Mouse (Mus musculus): ENCODE measurements around the gene Itgb3bp.

The Itgb3bp gene

DNA sequence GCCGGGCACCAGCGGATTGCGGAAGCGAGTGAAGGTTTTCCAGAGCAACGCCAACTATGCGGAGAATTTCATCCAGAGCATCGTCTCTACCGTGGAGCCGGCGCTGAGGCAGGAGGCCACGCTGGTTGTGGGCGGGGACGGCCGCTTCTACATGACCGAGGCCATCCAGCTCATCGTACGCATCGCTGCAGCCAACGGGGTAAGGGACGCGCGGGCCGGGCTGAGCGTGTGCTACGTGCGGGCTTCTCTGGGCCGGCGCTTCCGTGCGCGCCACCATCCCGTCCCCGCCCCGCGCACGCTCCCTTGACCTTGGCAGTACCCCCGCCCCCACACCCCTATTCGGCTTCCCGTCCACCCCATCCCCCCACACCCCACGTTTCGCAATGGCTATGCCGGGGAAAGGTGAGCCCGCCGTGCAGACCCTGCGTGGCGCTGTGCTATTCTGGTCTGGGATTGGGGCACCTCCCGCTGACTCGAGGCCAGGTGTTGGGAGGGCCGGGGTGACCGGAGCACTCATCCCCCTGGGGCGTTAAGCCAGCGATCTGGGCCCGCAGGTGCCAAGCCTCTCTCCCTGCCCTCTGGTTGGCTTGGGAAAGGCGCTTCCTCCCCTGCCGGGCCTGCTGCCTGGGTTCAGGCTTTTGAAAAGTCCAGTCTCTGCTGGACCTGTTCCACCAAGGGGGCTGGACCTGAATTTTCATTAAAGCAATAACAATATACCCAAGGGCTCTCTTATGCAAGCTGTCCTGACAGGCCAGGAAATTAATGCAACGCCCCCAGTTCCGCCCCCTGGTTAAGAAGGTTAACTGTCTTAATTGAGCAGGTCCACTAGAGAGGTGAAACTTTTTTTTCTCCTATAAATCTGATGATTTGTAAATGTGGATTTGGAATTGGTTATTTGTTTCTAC, at the start of gene Itgb3bp:
Itgb3bp (minus strand) TSS at position 201 of the 905 bp plus-strand sequence.
- DNase-seq: peak; percentile 83

DNA sequence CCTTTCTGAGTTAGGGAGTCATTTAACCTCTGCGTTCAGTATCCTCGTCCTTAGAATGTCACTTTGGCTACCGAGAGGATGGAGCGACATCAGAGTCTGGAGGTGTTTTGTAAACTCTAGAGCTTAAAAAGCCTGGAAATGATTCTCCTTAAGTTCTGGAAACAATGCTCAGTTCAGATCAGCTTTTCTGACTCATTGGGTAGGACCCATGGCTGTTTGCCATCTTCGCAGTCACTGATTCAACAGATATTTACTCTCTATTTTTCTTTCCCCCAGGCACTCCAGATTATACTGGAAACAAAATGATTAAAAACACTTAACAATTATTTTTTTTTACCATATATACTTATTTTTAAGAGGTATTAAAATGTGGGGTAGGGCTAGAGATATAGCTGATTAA, 49.7 kb upstream of the Itgb3bp start:
- DNase-seq: no peak

DNA sequence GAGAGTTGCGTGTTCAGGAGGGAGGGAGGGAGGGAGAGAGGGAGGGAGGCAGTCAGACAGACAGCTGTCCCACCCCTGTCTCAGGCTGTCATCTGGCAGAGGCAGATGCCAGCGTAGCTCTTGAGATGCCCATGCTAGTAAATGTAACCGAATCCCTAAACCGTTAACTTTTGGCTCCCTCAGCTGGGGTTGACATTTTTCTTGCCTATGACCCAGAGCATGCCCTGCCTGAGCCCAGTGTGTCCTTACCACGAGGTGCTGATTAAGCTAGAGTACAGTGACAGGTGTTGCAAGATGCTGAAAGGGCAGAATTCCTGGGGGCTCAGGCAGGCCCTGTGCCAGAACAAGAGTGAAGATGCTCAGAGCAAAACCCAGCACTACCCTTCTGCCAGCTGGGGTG, 44.8 kb upstream of the Itgb3bp start:
- no peak for DNase-seq

DNA sequence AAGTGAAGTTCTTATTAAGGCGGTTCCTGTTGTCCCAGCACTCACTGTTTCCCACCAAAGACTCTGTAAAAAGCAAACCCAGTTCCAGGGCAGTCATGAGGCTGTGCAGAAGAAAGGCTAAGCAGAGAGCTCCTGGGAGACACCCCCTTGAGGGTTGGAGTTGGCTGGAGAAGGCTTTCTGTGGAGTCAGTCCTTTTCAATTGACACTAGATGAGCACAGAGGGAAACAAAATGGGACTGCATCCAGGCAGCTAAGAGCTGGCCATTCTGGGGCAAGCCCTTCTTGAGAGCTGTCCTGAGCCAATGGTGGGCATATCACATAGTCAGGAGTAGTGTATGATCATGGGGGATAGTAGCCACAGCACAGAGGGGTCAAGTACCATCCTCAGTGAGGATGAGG, 44.3 kb upstream of the Itgb3bp start:
- peak; percentile 21 for DNase-seq

DNA sequence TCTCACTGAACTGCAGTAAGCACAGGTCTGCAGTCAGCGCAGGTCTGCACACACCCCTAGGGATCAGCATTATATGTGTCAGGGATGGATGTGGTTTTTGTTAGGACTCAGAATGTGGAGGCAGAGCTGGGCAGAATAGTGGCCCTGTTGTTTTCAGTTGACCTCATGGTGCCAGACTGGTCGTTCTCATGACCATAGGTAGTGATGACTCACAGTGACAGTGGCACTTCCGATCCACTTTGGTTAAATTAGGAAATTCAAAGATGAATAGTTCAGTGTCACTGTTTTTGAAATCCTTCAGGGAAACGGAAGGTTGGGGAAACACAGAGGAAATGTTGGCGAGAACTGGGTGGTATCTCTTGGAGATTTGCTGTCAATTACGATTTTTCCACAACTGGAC, 43.3 kb upstream of the Itgb3bp start:
- DNase-seq: no peak

DNA sequence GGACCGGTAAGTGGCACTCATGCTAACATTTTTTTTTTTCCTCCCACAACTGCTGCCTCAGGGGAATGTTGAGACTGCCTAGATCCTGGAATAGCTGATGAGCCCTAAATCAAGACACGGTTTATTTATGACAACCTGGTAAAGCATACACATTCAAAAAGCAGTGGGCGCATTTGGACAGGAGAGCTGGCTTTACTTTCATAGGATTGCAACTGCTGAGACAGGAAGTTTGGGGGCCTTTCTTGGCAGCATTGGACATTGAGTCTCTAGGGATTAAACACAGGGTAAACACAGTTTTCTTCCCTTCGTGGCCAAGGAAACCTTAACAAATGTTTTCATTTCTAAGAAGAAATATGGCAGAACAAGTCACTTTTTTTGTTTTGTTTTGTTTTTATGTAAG, 40.5 kb upstream of the Itgb3bp start:
- no peak for DNase-seq

DNA sequence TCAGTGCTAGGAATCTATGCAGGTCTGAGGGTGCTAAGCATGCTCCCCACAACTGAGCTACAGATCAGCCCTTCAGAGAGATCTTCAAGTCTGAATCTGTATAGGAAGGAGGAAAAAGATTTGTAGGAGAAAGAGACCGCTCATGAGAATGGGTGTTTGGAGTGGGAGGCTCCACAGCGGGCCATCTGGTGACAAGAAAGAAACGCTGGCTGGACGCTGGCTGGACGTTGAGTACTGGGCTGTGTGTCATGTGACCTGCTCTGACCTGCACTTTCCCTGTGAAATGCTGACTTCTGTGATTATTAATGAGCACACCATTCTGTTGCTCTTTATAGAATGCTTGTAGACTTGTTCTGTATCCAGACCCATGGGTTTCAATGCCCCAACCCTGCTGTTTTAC, 39.7 kb upstream of the Itgb3bp start:
- no peak for DNase-seq

DNA sequence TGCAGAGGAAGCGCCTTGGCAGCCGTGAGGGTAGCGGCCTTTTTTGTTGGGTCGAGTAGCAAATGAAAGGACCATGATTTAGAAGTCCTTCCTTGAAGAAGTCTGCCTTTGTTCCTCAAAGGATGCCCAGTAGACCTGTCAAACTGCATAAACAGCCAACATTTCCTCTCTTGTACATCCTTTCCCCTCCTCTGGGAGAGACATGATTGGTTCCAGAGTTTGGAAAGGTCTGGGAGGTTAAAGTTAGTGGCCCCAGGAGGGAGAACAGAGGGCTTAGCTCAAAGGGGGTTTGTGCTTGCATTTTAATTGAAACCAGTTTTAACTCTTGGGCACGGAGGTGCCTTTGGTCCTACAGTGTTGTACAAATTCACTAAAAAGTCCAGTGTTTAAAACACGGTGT, 36.9 kb upstream of the Itgb3bp start:
- no peak for DNase-seq

DNA sequence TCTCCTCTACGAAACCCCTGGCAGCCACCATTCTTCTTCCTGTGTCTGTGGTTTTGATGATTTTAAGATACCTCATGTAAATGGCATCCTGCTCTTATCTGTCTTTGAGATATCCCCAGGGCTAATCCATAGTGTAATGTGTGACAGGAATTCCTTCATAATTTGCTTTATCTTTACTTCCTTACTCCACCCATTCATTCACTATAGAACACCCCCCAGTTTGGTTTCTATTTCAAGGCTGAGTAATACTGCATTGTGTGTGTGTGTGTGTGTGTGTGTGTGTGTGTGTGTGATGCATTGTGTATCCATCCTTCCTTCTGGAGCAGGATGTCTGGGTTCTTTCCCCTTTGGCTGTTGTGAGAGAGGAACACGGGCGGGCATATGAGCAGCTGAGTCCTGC, 29.7 kb upstream of the Itgb3bp start:
- DNase-seq: no peak

DNA sequence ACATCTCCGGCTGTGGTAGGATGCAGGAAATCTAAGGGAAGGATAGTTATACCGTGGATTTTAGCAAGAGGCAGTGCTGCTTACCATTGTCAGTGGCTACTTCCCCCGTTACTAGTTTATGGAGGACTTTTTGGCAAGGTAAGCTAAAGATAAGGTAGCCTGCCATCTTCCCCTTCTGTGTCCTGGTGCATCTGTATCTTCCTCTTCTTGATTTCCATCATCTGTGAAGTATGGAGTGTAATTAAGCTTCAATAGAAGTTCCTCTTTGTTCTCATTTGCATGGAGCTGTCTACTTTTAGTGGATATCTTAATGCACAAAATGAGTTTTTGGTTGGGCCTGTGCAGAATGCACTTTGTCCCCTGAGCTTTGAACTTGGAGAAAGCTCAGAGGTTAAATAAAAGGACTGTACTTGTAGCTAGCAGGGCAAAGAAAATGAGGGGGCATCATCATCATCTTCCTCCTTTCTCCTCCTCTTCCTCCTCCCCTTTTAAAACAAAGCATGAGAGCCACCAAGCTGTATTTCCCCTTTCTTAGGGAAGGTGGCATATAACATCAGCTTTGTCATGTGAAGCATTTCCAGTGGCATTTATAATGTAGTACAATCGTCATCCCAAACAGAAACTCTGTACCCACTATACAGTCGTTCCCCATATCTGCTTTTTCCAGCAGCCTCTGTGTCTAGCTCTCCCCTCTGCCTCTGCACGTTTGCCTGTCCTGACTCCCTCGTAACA, 28.6 kb upstream of the Itgb3bp start:
- DNase-seq: no peak

DNA sequence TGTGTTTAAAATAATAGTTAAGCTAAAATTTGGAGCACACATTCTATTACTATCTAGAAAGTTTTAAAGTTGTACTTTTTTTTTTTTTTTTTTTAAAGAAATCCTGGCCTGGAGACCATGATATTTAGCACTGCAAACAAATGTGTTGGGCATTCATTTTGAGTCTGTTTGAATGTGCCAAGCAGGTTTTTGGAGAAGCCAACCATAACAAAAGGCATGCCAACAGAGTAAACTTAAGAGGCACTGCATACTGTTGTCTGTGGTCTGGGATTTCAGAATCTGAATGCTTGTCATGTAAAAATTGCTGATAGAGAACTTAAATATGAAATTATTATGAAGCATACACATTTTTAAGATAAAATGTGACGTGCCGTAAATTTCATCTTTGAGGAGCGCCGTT, 27.6 kb upstream of the Itgb3bp start:
- no peak for DNase-seq

DNA sequence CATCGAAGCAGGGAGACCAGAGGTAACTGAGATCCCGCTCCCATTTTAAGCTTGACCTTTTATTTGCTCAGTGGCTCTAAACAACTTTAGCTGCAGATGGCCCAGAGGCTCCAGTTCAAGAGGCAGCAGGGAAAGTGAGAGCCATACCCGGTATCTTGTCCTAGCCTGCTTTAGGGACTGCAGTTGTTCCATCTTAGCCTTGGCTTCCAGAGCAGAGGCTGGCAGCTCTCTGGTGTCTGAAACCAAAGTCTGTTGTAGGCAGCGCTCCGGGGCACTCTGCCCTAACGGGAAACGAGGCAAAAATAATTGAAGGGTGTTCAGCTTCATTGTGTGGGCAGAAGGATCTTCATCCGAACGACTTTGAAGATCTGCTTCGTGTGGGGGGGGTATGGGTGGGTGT, 25.8 kb upstream of the Itgb3bp start:
- no peak for DNase-seq

DNA sequence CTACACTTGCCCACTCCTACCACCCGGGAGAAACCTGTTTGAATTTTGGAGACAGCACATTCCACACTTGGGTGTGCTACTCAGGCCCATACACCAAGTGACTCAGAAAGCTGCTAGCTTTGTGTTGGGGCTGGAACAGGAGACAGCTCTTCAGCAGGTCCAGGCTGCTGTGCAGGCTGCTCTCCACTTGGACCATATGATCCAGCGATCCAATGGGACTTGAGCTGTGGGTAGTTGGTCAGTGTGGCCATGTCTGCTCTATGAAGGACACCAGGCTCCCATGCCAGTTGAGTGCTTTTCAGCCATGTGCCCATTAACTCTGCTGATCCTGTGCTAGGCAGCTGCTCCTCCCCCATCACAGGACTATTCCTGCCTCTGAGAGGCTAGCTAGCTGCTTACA, 24.3 kb upstream of the Itgb3bp start:
- no peak for DNase-seq

DNA sequence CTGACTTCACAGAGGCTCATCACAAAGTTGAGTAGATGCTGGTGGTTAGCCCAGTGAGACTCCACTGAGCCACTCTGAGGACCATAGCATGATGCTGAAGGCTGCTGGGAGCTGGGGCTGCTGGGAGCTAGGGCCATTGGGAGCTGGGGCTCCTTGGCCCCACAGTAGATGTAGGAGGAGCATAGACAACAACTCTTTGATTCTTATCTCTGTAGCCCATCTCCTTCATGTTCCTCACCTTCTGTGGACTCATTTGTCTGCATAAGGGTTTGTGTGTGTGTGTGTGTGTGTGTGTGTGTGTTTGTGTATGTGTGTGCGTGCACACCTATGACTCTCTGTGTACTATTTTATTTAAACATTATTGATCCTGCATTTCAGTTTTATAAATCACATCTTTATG, 18.3 kb upstream of the Itgb3bp start:
- no peak for DNase-seq

DNA sequence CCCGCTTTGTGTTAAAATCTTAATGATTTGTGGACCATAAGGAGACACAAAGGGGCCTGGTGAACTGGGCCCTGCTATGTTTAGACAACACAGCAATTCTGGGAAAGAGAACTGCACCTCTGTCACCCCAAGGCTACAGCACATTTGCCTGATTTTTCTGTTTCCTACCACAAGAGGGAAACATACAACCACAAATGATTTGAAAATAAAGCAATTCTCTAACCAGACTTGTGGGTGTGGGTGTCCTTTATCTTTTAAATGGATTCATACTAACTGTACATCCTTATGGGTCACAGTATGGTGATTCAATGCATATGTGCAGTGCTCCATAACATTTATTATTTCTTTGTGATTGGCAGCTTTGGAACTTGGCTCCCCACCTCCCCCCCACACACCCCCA, 17.6 kb upstream of the Itgb3bp start:
- no peak for DNase-seq

DNA sequence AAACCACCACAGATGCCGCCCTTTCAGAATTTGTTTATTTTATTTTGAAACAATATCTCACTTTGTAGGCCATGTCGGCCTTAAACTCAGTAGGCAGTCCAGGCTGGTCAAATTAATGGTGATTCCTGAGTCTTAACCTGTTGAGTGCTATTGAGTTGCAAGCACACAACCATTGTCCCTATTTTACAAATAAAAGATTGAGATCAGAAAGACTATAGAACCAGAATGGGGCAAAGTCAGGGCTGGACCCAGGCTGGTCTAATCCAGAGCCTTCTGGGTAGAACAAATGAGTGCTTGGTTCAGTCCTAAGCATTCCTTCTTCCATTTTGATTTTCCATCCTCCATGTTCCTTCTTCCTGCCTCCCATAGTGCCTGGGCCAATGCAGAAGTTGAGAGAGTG, 16.9 kb upstream of the Itgb3bp start:
- DNase-seq: no peak

DNA sequence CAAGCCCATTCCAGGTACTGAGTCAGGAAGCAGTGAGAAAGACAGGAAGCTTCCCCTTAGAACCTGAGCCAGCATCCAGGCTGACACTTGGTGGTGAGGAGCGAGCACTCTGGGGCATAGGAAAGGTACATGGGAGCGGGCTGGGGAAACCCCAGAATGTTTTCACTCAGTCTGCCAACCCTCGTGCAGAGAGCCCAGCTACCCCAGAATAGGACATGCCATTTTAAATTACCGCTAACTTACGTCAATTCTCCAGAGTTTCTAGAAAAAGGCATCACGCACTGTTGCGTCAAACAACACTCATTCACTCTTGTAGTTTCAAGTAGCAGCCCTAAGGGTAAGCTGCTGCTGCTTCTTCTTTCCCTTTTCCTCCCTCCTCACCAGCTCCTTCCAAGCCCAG, 15.4 kb upstream of the Itgb3bp start:
- DNase-seq: no peak

DNA sequence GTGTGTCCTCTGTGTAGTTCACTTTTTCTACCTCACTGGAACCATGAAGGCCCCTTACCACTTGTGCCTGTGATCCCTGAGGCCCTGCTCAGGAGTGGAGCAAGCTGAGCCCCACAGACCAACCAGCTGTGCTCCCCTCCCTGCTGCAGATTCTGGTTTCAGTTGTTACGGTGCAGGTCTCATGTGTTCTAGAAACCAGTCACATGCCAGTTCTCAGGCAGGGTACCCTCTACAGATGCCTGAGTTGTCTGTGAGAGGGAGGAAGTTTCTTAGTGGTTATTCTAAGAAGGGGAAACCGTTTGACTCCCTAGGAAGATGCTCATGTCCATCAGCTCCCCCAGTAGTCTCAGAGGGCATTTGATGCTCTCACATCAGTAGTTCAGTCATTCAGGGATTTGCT, 15.0 kb upstream of the Itgb3bp start:
- DNase-seq: no peak

DNA sequence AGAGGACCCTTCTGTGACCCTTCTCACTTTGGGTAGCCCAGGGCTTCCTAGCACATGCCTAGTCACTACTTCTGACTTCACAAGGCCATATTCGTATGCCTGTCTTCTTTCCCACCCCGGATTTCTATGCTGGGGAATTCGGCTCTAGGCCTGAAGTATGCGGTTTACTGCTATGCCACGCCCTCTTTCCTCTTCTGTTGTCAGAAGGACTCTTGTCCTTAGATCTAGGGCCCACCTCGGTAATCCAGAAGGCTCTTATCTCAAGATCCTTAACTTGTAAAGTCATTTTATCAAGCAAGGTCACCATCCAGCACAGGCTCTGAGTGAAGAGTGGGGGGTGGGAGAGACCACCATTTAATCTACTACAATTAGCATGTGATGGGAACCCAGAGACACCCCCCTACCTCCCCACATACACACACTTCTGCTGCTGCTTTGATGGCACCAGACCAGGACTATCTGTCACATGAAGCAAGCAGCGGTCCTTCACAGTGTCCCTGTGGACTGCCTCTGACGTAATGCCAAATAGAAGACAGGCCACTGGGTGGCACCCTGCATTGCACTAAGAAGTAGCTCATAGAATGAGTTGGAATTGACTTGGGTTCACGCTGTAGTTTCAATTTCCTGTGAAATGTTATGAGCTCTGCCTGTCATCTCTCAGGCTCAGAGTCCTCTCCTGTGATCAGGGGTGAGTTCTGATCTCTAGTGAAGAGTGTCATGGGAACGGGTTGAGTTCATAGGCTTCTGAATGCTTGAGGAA, 12.2 kb upstream of the Itgb3bp start:
- no peak for DNase-seq

DNA sequence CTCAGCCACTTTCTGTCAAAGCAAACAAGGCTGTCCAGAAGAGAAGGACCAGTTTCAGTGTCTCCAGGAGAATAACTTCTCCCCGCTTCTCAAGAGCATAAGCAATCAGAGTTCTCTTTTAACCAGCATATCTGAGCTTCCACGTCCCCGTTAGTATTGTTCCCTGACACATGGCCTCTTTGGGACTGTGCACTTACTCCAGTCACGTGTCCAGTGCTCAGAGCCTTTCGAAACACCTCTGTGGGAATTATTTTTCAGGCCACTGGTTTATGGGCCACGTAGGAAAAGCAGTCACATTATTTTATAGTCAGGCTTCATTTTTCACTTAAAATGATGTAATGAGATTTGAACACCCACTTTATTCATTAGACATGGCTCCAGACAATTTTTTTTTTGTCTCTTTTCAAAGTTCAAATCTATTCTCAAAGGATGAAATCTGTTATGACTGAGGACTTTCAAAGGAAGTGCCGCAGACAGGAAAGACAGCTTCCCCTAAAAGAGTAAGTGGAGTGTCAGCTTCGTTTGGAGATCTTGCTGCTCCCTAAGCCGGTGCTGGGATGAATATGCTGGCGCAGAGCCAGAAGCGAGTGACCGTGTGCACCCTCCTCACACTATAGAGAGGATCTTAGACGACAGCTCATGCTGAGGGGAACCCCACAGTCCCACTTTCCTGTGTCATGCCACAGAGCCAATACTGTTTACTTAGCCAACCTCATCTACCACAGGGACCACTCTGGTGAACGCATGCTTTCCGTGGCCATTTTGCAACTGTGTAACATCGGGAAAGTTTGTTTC, 10.3 kb upstream of the Itgb3bp start:
- DNase-seq: no peak

DNA sequence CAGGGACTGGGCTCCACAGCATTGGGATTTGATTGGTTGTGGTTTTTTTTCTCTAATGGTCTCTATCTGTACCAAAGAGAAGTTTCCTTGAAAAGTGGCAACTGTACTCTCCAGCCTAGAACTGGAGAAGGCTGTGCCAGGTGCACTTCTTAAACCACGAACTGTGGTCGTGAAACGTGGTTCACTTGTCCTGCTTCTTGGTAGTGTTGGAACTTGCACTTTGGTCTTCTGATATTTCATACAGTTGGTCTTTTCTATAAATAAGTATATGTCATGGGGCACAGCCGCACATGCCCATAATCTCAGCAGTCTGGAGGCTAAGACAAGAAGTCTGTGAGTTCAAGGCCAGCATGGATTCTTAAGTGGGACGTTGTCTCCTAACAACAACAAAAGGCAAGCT, 6.7 kb upstream of the Itgb3bp start:
- no peak for DNase-seq

DNA sequence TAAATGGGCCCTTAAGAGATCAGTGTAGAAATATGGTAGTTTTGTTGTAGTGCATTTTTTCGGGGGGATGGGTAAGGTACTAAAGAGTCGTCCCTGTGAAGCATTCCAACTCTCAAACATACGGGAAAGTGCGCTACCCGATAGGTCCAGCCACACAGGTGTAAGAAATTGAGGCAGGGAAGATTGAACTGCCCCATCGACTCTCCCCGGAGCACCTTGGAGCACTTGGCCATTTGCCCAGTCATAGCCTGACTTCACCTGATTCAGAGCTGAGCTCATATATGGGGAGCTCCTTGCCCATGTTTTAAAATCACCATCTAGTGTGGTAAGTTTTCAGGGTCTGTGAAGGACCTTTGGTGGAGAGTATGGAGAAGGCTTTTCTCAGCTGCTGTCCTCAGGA, 5.2 kb upstream of the Itgb3bp start:
- DNase-seq: no peak

DNA sequence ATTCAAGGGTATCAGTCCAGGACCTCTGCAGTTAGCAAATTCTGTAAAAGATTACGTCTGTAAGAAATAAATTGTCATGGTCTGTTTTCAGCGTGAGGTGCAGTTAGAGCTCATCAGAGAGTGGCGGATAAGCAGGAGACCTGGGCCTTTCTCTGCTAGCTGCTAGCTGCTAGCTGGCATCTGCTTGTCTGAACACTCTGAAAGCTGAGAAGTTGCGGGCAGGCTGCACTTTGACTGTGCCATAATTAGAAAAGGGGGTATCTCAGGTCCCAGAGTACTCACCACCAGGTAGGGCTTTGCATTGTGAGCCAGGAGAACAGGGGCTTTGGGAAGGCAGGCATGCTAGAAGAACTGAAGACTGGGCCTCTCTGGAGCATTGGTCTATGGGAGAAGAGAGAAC, 2.2 kb upstream of the Itgb3bp start:
- no peak for DNase-seq

All from cerebellum, adult 9-10 months (tissue).